Mouse (Mus musculus) cerebellum, adult (tissue): Measurements from ENCODE around the gene Gabarapl1.

Experiments
- ATAC-seq: cut with Nextera tagmentation; 2 replicates; pipeline ENCODE4 v1.9.2; 2017; ENCODE audit warnings: mild to moderate bottlenecking, moderate library complexity, mixed read lengths; ENCODE audit not compliant: insufficient number of reproducible peaks, low FRiP score, low TSS enrichment

Gene Gabarapl1

DNA sequence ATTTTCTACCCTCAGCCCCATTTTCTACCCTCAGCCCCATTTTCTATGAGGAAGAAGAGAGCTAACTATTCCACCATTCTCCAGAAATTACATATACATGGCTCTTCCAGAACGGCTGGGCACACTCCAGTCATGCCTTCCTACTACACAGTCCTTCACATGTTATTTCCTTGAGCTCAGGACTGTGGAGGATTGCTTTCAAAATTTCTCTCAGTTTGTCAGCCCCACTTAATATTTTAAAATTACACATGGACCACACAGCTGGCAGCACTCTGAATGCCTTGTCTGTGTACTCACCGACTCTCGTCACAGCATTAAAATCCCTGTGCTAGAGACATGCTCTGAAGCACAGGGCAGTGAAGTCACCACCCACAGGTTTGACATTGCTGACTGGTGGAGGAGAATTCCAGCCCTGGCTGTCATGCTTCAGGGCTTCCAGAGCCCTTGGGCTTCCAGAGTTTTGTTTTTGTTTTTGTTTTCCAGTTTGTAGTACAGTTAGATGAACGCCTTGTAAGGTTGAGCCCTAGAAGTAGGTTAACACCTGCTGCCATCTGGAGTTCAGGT, 1.7 kb downstream of the Gabarapl1 start:
- ATAC-seq, result no peak

DNA sequence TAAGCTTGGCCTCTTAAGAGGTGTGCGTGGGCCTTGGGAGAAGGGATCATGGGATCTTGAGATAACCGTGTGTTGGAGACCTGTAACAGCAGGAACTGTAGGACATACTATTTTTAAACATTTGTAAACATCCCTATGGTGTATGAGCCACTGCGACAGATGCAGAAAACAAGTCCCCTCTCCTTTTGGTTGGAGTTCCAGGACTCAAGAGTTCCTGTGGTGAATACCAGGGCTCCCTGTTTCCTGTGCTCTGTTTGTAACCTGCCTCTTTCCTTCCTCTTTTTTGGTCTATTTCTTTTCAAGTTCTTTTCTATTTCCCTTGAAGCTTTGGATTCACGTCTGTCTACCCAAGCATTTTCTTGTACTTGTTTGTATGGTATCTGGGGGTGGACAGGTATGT, 2.8 kb downstream of the Gabarapl1 start:
- ATAC-seq, result no peak

DNA sequence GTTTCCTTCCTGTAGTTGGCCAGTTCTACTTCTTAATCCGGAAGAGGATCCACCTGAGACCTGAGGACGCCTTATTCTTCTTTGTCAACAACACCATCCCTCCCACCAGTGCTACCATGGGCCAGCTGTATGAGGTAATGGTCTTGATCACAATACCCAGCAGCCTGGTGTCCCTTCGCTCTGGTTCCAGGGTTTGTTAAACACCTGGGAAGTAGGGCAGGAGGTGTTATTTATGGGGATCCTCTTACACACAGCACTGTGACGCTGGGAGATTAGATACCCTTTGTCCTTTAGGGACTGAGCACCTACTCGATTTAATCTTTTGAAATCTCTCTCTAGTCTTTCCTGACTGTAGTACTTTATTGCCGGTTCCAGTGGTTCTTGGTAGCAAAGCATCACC, 5.6 kb downstream of the Gabarapl1 start:
- no peak for ATAC-seq

DNA sequence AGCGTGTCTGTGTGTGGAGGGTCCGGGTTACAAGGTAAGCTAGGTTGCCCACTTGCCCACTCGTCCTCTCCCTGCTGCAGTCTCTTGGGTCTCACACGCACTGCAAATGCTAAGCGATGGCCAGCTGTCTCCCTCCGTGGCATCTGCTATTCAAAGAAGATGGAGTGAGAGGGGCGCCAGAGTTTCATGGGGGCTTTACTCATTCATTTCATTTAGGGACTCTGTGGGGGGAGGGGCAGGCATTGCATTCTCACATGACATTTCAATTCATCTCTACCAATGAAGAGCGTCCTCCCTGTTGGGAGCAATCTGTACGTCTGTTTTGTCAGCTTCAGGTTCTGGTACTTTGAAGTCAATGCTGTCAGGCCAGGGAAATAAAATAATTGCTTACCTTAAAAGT, 9.0 kb downstream of the Gabarapl1 start:
- no peak for ATAC-seq

DNA sequence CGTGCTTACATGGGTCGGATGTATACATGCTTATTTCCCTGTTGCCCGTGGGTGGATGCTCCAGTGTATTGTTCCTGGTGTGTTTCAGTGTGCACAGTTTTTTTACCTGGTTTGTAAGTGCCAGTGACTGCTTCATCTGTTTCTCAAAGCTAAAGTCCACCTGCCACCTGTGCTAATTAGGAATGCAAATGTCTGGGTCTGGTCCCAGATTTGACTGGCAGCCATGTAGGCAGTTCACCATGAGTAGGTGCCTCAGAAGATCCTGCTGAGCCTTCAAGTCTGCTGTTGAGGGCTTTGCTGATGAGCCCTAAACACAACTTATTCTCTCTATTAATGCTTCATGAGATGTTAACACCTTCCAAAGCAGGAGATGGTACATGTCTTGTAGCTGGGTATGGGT, 9.6 kb downstream of the Gabarapl1 start:
- ATAC-seq, result peak; percentile 38; the same call in 1 of the 2 replicates

DNA sequence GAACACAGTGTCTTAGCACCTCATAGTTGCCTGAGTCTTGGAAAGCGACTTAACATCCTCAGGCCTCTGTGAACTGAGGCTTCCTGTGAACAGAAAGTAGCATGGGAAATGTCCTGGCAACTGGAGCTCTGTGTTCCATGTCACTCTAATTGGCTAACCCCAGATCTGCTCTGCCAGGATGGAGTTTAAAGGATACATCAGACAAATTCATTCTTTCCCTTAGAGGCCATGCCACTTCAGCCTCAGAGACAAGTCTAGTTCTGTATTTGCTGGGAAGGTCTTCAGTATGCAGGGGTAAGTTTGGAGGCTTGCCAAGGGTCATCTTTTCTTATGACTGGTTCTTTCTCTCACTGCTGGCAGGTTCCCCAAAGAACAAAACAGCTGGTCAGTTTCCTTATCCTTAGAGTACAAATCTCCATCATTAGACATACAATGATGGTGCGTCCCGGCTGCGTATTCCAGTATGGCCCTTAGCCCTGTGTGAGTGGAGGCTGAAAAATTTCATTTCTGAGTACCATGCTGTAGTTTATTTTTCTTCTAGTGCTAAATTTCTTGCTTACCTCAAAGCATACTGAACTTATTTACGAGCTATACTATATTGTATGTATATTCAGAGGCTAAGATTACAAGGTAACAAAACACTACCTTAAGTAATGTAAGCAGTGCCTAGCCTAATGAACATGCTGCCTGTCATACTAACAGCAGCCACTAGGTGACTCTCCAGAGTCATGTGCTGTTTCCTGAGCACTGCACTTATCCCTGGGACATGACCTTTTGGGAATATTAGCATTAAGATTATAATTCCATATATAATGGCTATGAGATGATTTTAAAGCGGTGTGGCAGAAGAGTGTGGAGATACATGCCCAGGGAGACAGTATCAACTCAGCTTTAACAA, 11.0 kb downstream of the Gabarapl1 start:
- ATAC-seq, result peak; percentile 81

DNA sequence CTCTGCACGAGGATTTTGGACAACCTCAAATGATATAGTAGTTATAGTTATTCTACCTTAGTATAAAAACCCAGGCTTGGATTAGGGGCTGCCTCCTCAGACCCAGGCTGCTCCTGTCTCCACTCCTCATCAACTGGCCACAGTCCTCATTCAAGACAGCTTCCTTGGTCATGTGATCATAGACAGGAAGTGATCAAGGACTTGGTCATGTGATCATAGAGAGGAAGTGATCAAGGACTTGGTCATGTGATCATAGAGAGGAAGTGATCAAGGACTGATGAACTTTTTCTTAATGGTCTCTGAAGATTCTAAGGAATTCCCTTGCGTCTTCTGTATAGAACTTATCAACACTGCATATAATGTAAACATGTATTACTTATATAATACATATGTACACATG, 14.3 kb downstream of the Gabarapl1 start:
- no peak for ATAC-seq

DNA sequence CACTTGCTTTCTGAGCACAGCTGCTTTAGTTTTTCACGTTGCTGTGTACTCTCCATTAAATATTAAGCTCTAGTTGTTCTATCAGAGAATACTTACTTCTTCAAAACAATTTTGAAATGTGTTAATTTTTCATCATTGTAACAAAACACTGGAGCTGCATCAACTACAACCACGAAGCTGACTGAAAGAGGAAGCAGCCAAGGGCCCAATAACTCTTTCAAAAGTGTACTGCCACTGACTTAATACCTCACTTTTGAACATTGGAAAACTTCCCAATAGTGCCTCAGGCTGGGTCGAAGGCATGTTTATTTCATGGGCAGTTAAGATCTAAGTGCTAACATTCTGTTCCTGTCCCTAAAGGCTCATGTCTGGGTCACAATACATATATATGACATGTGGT, 15.0 kb downstream of the Gabarapl1 start:
- no peak for ATAC-seq

DNA sequence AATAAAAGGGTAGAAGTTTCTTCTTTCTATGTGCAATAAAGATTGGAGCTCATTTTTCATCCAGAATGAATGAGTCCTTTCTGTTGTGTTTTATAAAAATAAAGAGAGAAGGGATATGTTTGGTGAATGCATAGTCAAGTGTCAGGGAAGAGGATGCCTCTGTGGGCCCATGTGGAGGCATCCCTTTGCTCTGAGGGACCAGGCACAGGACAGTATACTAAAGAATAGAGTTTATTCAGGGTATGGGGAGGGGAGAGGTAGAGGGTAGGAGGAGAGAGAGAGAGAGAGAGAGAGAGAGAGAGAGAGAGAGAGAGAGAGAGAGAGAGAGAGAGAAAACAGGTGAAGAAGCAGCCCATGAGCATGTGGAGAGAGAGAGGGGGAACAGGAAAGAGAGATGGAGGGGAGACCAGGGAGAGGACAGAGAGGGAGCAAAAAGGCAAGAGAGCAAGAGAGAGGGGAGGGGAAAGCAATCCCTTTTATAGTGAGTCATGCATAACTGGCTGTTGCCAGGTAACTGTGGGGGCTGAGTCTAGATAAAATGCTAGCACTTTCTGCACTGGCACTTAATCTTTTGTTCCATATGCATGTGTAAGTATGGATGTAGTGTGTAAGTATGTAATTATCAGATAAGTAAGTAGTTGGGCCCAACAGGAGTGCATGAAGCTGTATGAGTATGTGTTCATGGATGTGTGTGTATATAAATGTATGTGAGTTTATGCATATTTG, 24.5 kb downstream of the Gabarapl1 start:
- no peak for ATAC-seq

DNA sequence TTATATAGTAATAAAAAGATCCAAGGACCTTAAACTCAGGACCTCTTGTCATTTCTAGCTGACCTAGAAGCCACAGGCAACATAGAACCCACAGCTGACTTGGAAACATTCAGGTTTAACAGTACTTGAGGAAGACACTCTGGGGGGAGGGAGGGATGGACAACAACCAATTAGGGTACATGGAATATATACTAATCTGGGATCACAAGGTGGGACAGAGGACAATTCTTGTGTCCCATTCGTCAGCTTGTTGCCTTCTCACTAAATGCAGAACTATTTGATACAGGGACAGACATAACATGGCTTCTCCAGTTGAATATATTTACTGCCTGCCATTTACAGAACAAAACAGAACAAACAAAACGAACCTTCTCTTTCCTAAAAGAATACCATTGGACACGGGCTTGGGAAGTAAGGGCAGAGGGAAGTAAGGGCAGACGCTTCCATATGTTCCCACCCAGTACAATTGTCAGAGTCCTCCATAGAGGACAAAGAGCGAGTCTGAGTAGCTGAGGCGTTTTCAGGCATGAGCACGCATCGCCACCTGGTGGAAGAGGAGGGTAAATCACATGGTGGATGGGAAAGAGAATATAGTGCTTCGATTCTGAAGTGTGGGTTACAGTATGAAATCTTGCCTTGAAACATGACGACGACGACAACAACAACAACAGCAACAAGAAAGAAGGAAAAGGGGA, 26.1 kb downstream of the Gabarapl1 start:
- peak; percentile 91 for ATAC-seq

DNA sequence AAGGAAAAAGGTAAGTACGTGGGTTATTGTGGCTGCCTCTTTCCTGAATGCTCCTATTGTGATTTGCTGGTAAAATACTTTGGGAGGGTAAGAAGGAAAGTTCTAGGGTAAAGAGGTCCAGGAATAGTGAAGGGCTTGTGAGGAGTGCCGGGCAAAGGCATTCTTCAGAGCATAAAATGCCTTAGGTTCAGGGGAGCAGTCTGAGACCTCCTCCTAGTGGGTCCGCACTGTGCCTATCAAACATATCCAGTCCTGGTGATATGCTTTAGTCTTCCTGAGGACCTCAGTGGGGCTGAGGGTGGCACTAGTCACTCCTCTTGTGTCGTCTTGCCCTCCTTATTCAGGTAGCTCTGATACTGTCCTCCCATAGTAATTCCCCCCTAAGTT, 26.7 kb downstream of the Gabarapl1 start:
- 0 out of 2 replicates have a peak, but pooled peaks have one; percentile 26 for ATAC-seq

DNA sequence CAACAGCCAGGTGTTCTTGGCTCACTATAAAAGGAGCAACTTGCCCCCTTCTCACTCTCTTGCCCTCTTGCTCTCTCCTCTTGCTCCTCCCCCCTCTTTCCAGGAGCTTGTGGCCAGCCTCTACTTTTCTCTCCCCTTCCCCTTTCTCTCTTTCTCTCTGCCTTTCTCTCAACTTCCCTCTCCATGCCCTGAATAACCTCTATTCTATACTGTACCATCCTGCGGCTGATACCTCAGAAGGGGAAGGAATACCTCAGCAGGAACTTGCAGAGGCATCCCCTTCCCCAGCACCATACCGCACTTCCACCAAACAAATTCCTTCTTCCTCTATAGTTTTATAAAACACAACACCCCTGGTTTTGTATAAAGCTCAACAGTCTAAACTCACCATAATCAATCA, 32.3 kb downstream of the Gabarapl1 start:
- ATAC-seq, result no peak

DNA sequence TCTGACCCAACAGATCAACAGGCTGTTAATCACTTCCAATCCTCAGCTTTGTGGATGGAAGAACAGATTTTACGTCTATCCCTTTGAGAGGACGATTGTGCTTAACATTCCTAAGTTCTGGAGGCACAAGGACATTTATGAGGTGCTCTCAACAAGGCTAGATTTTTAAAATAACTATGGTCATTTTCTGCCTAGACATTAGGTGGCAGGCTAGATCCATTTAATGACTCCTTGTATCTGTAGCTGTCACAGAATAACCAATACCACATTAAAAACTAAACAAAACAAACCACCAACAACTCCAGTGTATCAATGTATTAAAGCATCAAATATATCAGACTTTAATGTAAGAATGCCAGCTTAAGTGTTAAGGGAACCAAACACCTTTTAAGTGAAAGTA, 42.4 kb downstream of the Gabarapl1 start:
- ATAC-seq, result no peak

DNA sequence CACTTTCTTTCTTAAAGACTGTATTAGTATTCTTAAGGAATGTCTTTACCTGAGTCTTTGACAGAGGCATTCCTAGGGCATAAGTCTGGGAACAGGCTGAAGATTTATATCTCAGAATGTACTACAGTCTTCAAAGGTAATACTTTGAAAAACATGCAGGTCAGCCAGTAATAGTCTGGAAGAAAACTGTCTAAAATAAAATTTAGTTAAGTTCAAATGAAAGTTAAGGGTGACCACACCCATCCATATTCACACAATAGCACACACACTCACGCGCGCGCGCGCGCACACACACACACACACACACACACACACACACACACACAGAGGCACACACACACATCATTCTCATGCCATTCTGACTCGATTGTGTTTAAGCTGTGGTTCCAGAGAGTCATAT, 44.6 kb downstream of the Gabarapl1 start, which contains the start of gene Klre1:
Gene Klre1, plus strand, starts transcription at position 301 of the 400 bp plus-strand sequence.
- ATAC-seq, result no peak

DNA sequence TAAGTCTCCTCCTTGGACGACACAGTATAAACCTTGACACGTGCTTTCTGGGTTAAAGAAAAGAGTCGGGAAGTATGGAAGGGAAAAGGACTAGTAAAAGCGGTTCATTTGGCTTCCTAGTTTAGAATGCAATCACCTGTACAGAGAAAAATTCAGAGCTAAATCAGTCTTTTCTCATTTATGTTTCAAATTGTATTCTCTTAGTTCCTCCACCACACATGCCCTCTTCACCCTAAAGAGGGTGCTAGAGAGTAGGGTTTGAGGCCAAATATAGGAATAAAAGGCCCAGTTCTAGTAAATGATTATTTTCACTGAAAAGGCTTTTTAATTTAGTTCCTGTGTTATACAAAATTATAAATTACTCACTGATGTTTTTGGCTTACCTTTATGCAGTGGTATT, 48.3 kb downstream of the Gabarapl1 start:
- ATAC-seq, result no peak

DNA sequence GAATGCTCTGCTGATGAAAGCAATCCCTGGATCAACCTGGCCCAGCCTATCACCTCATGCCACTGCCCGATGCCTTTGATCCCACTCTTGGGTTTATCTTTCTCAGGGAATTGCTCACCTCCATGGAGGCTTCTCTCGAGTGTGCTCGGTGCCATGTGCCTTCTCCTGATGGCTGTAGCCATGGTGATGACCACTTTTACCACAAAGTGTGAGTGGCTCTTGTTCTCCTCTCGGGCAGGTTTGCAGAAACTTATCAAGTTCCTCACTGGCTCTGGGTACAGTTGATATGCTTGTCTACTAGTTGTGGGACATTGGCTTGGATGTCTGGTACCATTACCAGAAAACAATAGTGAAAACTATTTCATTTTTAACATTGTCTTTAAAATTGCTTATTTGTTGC, 48.9 kb downstream of the Gabarapl1 start:
- ATAC-seq, result no peak

DNA sequence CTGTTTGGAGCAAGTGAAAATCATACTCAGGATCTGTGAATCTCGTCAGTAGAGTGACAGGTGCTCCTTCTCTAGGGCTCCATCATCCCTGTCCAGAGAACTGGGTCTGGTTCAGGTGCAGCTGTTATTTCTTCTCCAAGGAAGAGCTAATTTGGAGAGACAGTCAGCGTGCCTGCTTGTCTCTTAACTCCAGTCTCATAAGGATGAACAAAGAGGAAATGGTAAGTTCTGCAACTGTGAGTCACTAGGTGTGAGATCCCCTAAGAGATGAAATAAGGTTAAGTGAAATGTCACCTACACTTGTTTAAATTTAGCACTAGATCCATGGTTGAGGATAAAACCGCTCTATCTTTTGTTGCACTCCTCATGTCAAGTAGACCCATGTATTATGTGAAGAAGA, 50.1 kb downstream of the Gabarapl1 start:
- no peak for ATAC-seq

DNA sequence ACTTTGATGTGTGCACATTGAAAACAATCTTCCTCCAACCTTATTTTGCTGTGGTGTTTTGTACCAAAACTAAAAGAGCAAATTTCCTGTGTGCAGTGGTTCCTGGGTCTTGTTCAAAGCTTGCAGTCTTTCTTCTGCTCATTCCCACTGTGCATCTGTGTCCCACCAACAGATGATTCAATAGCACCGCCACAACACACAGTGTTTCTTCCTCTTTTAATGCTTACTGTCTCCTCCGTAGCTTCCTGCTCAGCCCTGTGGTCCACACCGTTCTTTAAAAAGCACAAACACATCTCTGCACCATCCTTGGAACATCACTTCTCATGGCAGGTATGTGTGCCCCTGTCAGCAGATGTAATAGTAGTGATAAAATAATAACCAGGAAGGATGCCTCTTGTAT, 58.5 kb downstream of the Gabarapl1 start, which contains the start of gene Klrd1:
Gene Klrd1, plus strand, starts transcription at position 275 of the 400 bp plus-strand sequence.
- no peak for ATAC-seq
